Mouse (Mus musculus) CD4-positive, CD25-positive, alpha-beta regulatory T cell, adult 9 weeks (primary cell): Measurements from ENCODE around the gene Prr7. TPM values are rescaled to one million over a fixed set of nuclear protein-coding genes. Genes with fewer than 3 reads are reported as not detected.

Source experiments
- polyA plus RNA-seq: library from polyadenylated mRNA; unstranded; fragments of 100-300 nt; shearing (Covaris generic); gene quantifications from one replicate; pipeline ENCODE4 v1.2.1, GENCODE M21; 2017

Prr7 gene
- polyA plus RNA-seq: 0.27 TPM

GRCm38 (mm10) chr13:55464027-55464884, at the start of gene Prr7:
Prr7 (plus strand) TSS chr13:55464267.

GRCm38 (mm10) chr13:55414743-55415380, 49.2 kb upstream of the Prr7 start, which contains the start of gene Pfn3:
Pfn3 (minus strand) TSS chr13:55415232.

GRCm38 (mm10) chr13:55426613-55427012, 37.5 kb upstream of the Prr7 start, which contains the start of gene F12:
F12 (minus strand) TSS chr13:55426793.

GRCm38 (mm10) chr13:55444937-55445315, 19.1 kb upstream of the Prr7 start, which contains the start of gene Grk6:
Grk6 (plus strand) TSS chr13:55445072.

GRCm38 (mm10) chr13:55487578-55488498, 23.8 kb downstream of the Prr7 start, which contains the start of gene Dbn1:
Dbn1 (minus strand) TSS chr13:55488111.

GRCm38 (mm10) chr13:55513111-55513748, 49.2 kb downstream of the Prr7 start, which contains the start of gene Pdlim7:
Pdlim7 (minus strand) TSS chr13:55513676.

Other genes with a start within 250 kb of the Prr7 start
- gene Prelid1, start 143.8 kb upstream of the Prr7 start, polyA plus RNA-seq: 473 TPM
- 12.5 TPM for gene Rab24, start 142.3 kb upstream of the Prr7 start, polyA plus RNA-seq
- gene Mxd3, start 134.4 kb upstream of the Prr7 start, polyA plus RNA-seq: 3.9 TPM
- gene Lman2, start 101.5 kb upstream of the Prr7 start, polyA plus RNA-seq: 192 TPM
- 159 TPM for gene Rgs14, start 94.5 kb upstream of the Prr7 start, polyA plus RNA-seq
- gene Slc34a1, start 66.1 kb upstream of the Prr7 start, polyA plus RNA-seq: not detected
- gene Pfn3, start 49.0 kb upstream of the Prr7 start, polyA plus RNA-seq: not detected
- gene F12, start 37.5 kb upstream of the Prr7 start, polyA plus RNA-seq: 0.41 TPM
- gene Grk6, start 19.2 kb upstream of the Prr7 start, polyA plus RNA-seq: 21.6 TPM
- not detected for gene Dbn1, start 23.8 kb downstream of the Prr7 start, polyA plus RNA-seq
- 16.3 TPM for gene Pdlim7, start 49.4 kb downstream of the Prr7 start, polyA plus RNA-seq
- 2.0 TPM for gene Dok3, start 65.0 kb downstream of the Prr7 start, polyA plus RNA-seq
- gene Ddx41, start 72.4 kb downstream of the Prr7 start, polyA plus RNA-seq: 86.5 TPM
- 24.6 TPM for gene Fam193b, start 106.9 kb downstream of the Prr7 start, polyA plus RNA-seq
- gene Tmed9, start 109.5 kb downstream of the Prr7 start, polyA plus RNA-seq: 347 TPM
- gene B4galt7, start 135.6 kb downstream of the Prr7 start, polyA plus RNA-seq: 46.3 TPM
- 42.0 TPM for gene Caml, start 158.7 kb downstream of the Prr7 start, polyA plus RNA-seq
- gene Ddx46, start 170.8 kb downstream of the Prr7 start, polyA plus RNA-seq: 87.5 TPM
- 8.5 TPM for gene B230219D22Rik, start 228.9 kb downstream of the Prr7 start, polyA plus RNA-seq